Mouse (Mus musculus) MEL (cell line): ENCODE measurements around the gene Foxl2. TPM values are rescaled to one million over a fixed set of nuclear protein-coding genes. Genes with fewer than 3 reads are reported as not detected.

Source experiments
- DNase-seq: peaks from one replicate; pipeline ENCODE4 v3.0.0; 2011; ENCODE audit warnings: low read depth, low spot score
- H3K27ac ChIP-seq: 2 replicates; pipeline ENCODE4 v1.5.1; 2012; ENCODE audit warnings: low read depth, mild to moderate bottlenecking, control low read depth, low read length, moderate library complexity; ENCODE audit not compliant: control insufficient read depth
- H3K27me3 ChIP-seq, 2 experiments: fragments of 150-350 bp in 1 of 2; sonication (generic) in 1 of 2; 2 replicates each; pipeline ENCODE4 v1.6.1; 2012; ENCODE audit warnings: low read length in 2 of 2, mild to moderate bottlenecking in 2 of 2, improper control_type of control experiment in 1 of 2, moderate library complexity in 1 of 2; ENCODE audit not compliant: insufficient read depth in 2 of 2, control insufficient read depth in 1 of 2
- H3K36me3 ChIP-seq, 2 experiments: 2 replicates each; pipeline ENCODE4 v1.6.1; 2012 to 2014; ENCODE audit warnings: low read length in 2 of 2, improper control_type of control experiment in 1 of 2, inconsistent platforms in 1 of 2, mild to moderate bottlenecking in 1 of 2; ENCODE audit not compliant: insufficient read depth in 2 of 2, control insufficient read depth in 1 of 2
- H3K4me1 ChIP-seq, 2 experiments: fragments of 150-350 bp in 1 of 2; sonication (generic) in 1 of 2; 2 replicates each; pipeline ENCODE4 v1.6.1; 2012; ENCODE audit warnings: low read length in 2 of 2, improper control_type of control experiment in 1 of 2, mild to moderate bottlenecking in 1 of 2; ENCODE audit not compliant: insufficient read depth in 2 of 2, control insufficient read depth in 1 of 2
- H3K4me3 ChIP-seq, 2 experiments: fragments of 150-350 bp in 1 of 2; sonication (generic) in 1 of 2; 2 replicates each; pipeline ENCODE4 v1.5.1; 2012; ENCODE audit warnings: low read depth in 2 of 2, low read length in 2 of 2, mild to moderate bottlenecking in 2 of 2, moderate library complexity in 2 of 2, control low read depth in 1 of 2, improper control_type of control experiment in 1 of 2; ENCODE audit not compliant: control insufficient read depth in 1 of 2, insufficient read depth in 1 of 2
- H3K79me2 ChIP-seq: 2 replicates; pipeline ENCODE4 v1.6.1; 2012; ENCODE audit warnings: mild to moderate bottlenecking, low read length, moderate library complexity; ENCODE audit not compliant: control insufficient read depth, poor library complexity, insufficient read depth
- H3K9ac ChIP-seq: 2 replicates; pipeline ENCODE4 v1.6.1; 2012; ENCODE audit warnings: low read depth, mild to moderate bottlenecking, control low read depth, low read length, moderate library complexity; ENCODE audit not compliant: control insufficient read depth, poor library complexity, severe bottlenecking
- H3K9me3 ChIP-seq: fragments of 150-350 bp; sonication (generic); replicated peaks from 2 replicates; pipeline ENCODE4 v1.6.1; 2012; ENCODE audit warnings: mild to moderate bottlenecking, low read length, improper control_type of control experiment, moderate library complexity; ENCODE audit not compliant: insufficient read depth
- EP300 ChIP-seq, 2 experiments: IDR thresholded peaks; 2 replicates each; pipeline ENCODE4 v1.6.1; 2011; ENCODE audit warnings: improper control_type of control experiment in 2 of 2, low read length in 2 of 2, low read depth in 1 of 2, mild to moderate bottlenecking in 1 of 2
- HCFC1 ChIP-seq: IDR thresholded peaks from 2 replicates; pipeline ENCODE4 v1.6.1; 2012; ENCODE audit warnings: low read depth, mild to moderate bottlenecking, inconsistent platforms, low read length, improper control_type of control experiment, moderate library complexity
- MAFK ChIP-seq: IDR thresholded peaks from 2 replicates; pipeline ENCODE4 v1.6.1; 2011; ENCODE audit warnings: low read depth, mild to moderate bottlenecking, low read length, improper control_type of control experiment, borderline replicate concordance
- MEF2A ChIP-seq: IDR thresholded peaks from 2 replicates; pipeline ENCODE4 v1.6.1; 2014; ENCODE audit warnings: low read depth, mild to moderate bottlenecking, inconsistent platforms, low read length, improper control_type of control experiment; ENCODE audit not compliant: poor library complexity, insufficient replicate concordance, severe bottlenecking; ENCODE audit errors: extremely low read depth
- MYB ChIP-seq: IDR thresholded peaks from 2 replicates; pipeline ENCODE4 v1.6.1; 2011; ENCODE audit warnings: mild to moderate bottlenecking, low read depth, low read length, improper control_type of control experiment
- NRF1 ChIP-seq: IDR thresholded peaks from 2 replicates; pipeline ENCODE4 v1.6.1; 2014; ENCODE audit warnings: low read depth, mild to moderate bottlenecking, inconsistent platforms, low read length, improper control_type of control experiment, moderate library complexity; ENCODE audit not compliant: poor library complexity, insufficient read depth, severe bottlenecking
- RCOR1 ChIP-seq: IDR thresholded peaks from 2 replicates; pipeline ENCODE4 v1.6.1; 2012; ENCODE audit warnings: low read depth, mild to moderate bottlenecking, inconsistent platforms, low read length, improper control_type of control experiment
- USF1 ChIP-seq: IDR thresholded peaks from 2 replicates; pipeline ENCODE4 v1.6.1; 2014; ENCODE audit warnings: low read depth, mild to moderate bottlenecking, inconsistent platforms, low read length, improper control_type of control experiment, moderate library complexity
- polyA plus RNA-seq, 2 experiments: library from polyadenylated mRNA; stranded (reverse) in 1 of 2; unstranded in 1 of 2; fragments of >175 nt in 1 of 2; fragments of >200 nt in 1 of 2; gene quantifications; 2 replicates each; pipeline versions ENCODE4 v1.2.1 to v1.2.4; 2012; ENCODE audit warnings: low replicate concordance in 2 of 2, low read depth in 1 of 2; ENCODE audit not compliant: insufficient read length in 2 of 2, insufficient read depth in 1 of 2, missing spikeins in 1 of 2
- total RNA-seq: library from RNA; depleted of rRNA; stranded (reverse); fragments of 300-350 nt; gene quantifications from 2 replicates; pipeline ENCODE4 v1.2.3, GENCODE M21; 2012

Foxl2 gene
- total and polyA plus RNA-seq, 3 experiments = not detected

GRCm38 (mm10) chr9:98973101-98973521 lies 18.0 kb downstream of the Foxl2 start:
- Histone ChIP-seq H3K27ac (no peak overlapping the region), H3K9ac (no peak overlapping the region), H3K27me3 (peaks cover 0 to 4% of the 10 kb centered on the region in 2 experiments; a peak in 2 of 4 replicates), H3K9me3 (no peaks in the 10 kb centered on the region), H3K36me3 (no peaks in the 10 kb centered on the region), H3K79me2 (no peaks in the 10 kb centered on the region), H3K4me1 (no peaks in the 10 kb centered on the region), H3K4me3 (no peak overlapping the region)
- DNase-seq = no peak
- TF ChIP-seq MYB = no peak
- no peak for TF ChIP-seq EP300 (IDR thresholded peaks at IDR 0.05; ENCODE audit: low read depth in 1 of 2, low read length in 2 of 2)
- no peak for TF ChIP-seq MAFK

- TF ChIP-seq RCOR1 (no peak), MEF2A (no peak), NRF1 (no peak), USF1 (no peak), MAFK (no peak)
Measured at GRCm38 (mm10) chr9:98973561-98973960, 18.5 kb downstream of the Foxl2 start.

GRCm38 (mm10) chr9:98974898-98975297 lies 19.8 kb downstream of the Foxl2 start:
- no peak overlapping the region for H3K4me3 ChIP-seq
- no peak overlapping the region for H3K9ac ChIP-seq
- no peaks in the 10 kb centered on the region for H3K36me3 ChIP-seq
- no peaks in the 10 kb centered on the region for H3K9me3 ChIP-seq
- no peak for TF ChIP-seq HCFC1
- H3K27me3 ChIP-seq = peaks cover 0 to 4% of the 10 kb centered on the region in 2 experiments; a peak in 2 of 4 replicates
- no peaks in the 10 kb centered on the region for H3K4me1 ChIP-seq
- H3K27ac ChIP-seq = no peak overlapping the region
- no peak for DNase-seq
- H3K79me2 ChIP-seq = no peaks in the 10 kb centered on the region

More at GRCm38 (mm10) chr9:98973561-98973960, 18.5 kb downstream of the Foxl2 start:
- H3K9ac ChIP-seq = no peak overlapping the region
- H3K79me2 ChIP-seq = no peaks in the 10 kb centered on the region
- peaks cover 0 to 4% of the 10 kb centered on the region in 2 experiments; a peak in 2 of 4 replicates for H3K27me3 ChIP-seq
- H3K27ac ChIP-seq = no peak overlapping the region
- no peaks in the 10 kb centered on the region for H3K36me3 ChIP-seq
- DNase-seq = no peak
- no peaks in the 10 kb centered on the region for H3K4me1 ChIP-seq
- H3K9me3 ChIP-seq = no peaks in the 10 kb centered on the region
- no peak overlapping the region for H3K4me3 ChIP-seq
